Mouse (Mus musculus): Measurements from ENCODE around the gene Rhof.

- TF ChIP-seq TAL1 (IDR thresholded peaks at IDR 0.05; ENCODE audit: low read length) (no peak), GATA1 (IDR thresholded peaks at IDR 0.05; ENCODE audit: low read length) (peak; percentile 74)
Observed at GRCm38 (mm10) chr5:123136361-123137043, 4.0 kb upstream of the Rhof start.
